Mouse (Mus musculus) heart, embryonic 13.5 days (tissue): Measurements from ENCODE around the gene Vmp1. TPM values are rescaled to one million over a fixed set of nuclear protein-coding genes. Genes with fewer than 3 reads are reported as not detected.
A peak's percentile ranks its signal among the peaks of the same experiment; 100 is the strongest.

Source experiments
- ATAC-seq: fragments of 200-750 bp; cut with Nextera tagmentation; 2 replicates; pipeline ENCODE4 v1.8.0; 2017; ENCODE audit warnings: moderate TSS enrichment; ENCODE audit not compliant: insufficient number of reproducible peaks, low FRiP score, low TSS enrichment; ENCODE audit errors: extremely low read depth
- H3K27ac ChIP-seq: fragments of 300-500 bp; sonication (generic); replicated peaks from 2 replicates; pipeline ENCODE4 v1.5.1; 2015; ENCODE audit warnings: moderate library complexity, mild to moderate bottlenecking, inconsistent platforms
- H3K27me3 ChIP-seq: fragments of 300-500 bp; sonication (generic); replicated peaks from 2 replicates; pipeline ENCODE4 v1.6.1; 2015; ENCODE audit warnings: mild to moderate bottlenecking, inconsistent platforms
- H3K36me3 ChIP-seq: fragments of 300-500 bp; sonication (generic); 2 replicates; pipeline ENCODE4 v1.6.1; 2015; ENCODE audit warnings: mild to moderate bottlenecking, inconsistent platforms
- H3K4me1 ChIP-seq: fragments of 300-500 bp; sonication (generic); 2 replicates; pipeline ENCODE4 v1.6.1; 2015; ENCODE audit warnings: inconsistent platforms
- H3K4me2 ChIP-seq: fragments of 300-500 bp; sonication (generic); 2 replicates; pipeline ENCODE4 v1.6.1; 2015; ENCODE audit warnings: inconsistent platforms, mild to moderate bottlenecking, moderate library complexity
- H3K4me3 ChIP-seq: fragments of 300-500 bp; sonication (generic); 2 replicates; pipeline ENCODE4 v1.5.1; 2015; ENCODE audit warnings: moderate library complexity, mild to moderate bottlenecking, inconsistent platforms
- H3K9ac ChIP-seq: fragments of 300-500 bp; sonication (generic); 2 replicates; pipeline ENCODE4 v1.6.1; 2015; ENCODE audit warnings: inconsistent platforms, mild to moderate bottlenecking, moderate library complexity
- H3K9me3 ChIP-seq: fragments of 300-500 bp; sonication (generic); 2 replicates; pipeline ENCODE4 v1.6.1; 2016; ENCODE audit warnings: inconsistent platforms
- WGBS: fragments of 180-500 bp; shearing (Covaris S2); methylation state at CpG from one replicate; pipeline ENCODE4 v1.1.7; 2015; ENCODE audit warnings: mixed read lengths; 5-methylcytosine and 5-hydroxymethylcytosine counted together
- polyA plus RNA-seq: library from polyadenylated mRNA; unstranded; fragments of >200 nt; fragmentation: Nextera tagmentation; extraction: Ambion mirVana; gene quantifications from 2 replicates; pipeline ENCODE4 v1.2.1, GENCODE M21; 2015

Vmp1 gene
- polyA plus RNA-seq, 1 experiment from 2014 or later: 85.3 TPM

GRCm38 (mm10) chr11:86671041-86671675 is 12.5 kb downstream of the Vmp1 start:
- no peaks in the 10 kb centered on the region for H3K9me3 ChIP-seq
- H3K4me1 ChIP-seq: peaks cover 11% of the 10 kb centered on the region
- peak overlapping the region; percentile 43 for H3K27ac ChIP-seq
- WGBS: 45% methylated on average over 3 of the region's 3 CpGs
- no peak overlapping the region for H3K4me3 ChIP-seq
- ATAC-seq: no peak
- H3K36me3 ChIP-seq: no peaks in the 10 kb centered on the region
- H3K9ac ChIP-seq: no peak overlapping the region
- no peak overlapping the region for H3K4me2 ChIP-seq
- H3K27me3 ChIP-seq: no peaks in the 10 kb centered on the region

DNA sequence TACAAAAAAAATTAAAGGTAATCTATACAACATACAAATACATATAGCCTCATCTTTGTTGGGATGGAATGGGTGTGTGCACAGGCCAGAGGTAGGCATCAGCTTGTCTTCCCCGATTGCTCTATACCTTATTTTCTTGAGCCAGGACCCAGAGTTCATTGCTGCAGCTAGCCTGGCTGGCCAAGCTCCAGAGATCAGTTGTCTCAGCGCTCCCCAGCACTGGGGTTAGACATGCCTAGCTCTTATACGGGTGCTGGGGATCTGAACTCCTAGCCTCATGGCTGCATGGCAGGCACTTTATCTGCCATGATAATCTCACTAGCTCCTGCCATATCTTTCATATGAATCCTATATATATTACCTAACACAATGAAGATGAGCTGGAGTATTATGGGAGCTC is 15.5 kb downstream of the Vmp1 start:
- Histone ChIP-seq H3K9me3 (no peaks in the 10 kb centered on the region), H3K27ac (no peak overlapping the region), H3K4me1 (peaks cover 14% of the 10 kb centered on the region), H3K9ac (no peak overlapping the region), H3K4me2 (no peak overlapping the region), H3K36me3 (peaks cover 23% of the 10 kb centered on the region), H3K4me3 (no peak overlapping the region), H3K27me3 (no peaks in the 10 kb centered on the region)
- ATAC-seq: no peak
- WGBS: 82% methylated on average over 3 of the region's 3 CpGs

GRCm38 (mm10) chr11:86667553-86667952 is 16.1 kb downstream of the Vmp1 start:
- Histone ChIP-seq H3K27me3 (no peaks in the 10 kb centered on the region), H3K4me3 (no peak overlapping the region), H3K27ac (no peak overlapping the region), H3K9ac (no peak overlapping the region), H3K4me2 (no peak overlapping the region), H3K9me3 (no peaks in the 10 kb centered on the region), H3K4me1 (peaks cover 14% of the 10 kb centered on the region), H3K36me3 (peaks cover 28% of the 10 kb centered on the region)
- ATAC-seq: no peak
- 78% methylated on average over 2 of the region's 2 CpGs for WGBS

DNA sequence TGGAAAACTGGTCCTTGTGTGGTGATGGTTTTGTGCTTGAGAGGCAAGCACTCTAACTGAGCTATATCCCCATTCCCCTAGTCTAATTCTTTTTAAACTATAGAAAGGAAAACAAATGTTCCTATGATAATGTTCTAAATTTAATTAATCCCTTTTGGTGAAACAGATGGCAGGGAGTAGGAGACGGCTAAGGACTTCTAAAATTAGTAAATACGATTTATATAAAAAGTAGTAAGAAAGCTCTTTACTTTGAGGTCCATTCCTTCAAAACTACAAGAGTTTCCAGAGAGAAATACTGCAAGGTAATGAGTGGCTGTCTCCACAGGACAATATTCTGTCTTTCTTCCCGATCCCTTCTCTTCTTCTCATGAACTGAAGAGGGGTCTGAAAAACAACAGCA is 19.2 kb downstream of the Vmp1 start:
- WGBS: 83% methylated on average over 3 of the region's 3 CpGs
- no peak for ATAC-seq
- peaks cover 49% of the 10 kb centered on the region for H3K36me3 ChIP-seq

GRCm38 (mm10) chr11:86663977-86664376 is 19.7 kb downstream of the Vmp1 start:
- no peak for ATAC-seq
- Histone ChIP-seq H3K4me3 (no peak overlapping the region), H3K4me1 (0 out of 2 replicates have a peak, but pooled peaks cover 3% of the 10 kb centered on the region), H3K27ac (no peak overlapping the region), H3K9me3 (no peaks in the 10 kb centered on the region), H3K27me3 (no peaks in the 10 kb centered on the region), H3K4me2 (no peak overlapping the region), H3K36me3 (peaks cover 51% of the 10 kb centered on the region), H3K9ac (no peak overlapping the region)

More for the DNA sequence above, 19.2 kb downstream of the Vmp1 start:
- Histone ChIP-seq H3K4me3 (no peak overlapping the region), H3K9me3 (no peaks in the 10 kb centered on the region), H3K27me3 (no peaks in the 10 kb centered on the region), H3K4me2 (no peak overlapping the region), H3K27ac (no peak overlapping the region), H3K9ac (no peak overlapping the region), H3K4me1 (0 out of 2 replicates have a peak, but pooled peaks cover 3% of the 10 kb centered on the region)

DNA sequence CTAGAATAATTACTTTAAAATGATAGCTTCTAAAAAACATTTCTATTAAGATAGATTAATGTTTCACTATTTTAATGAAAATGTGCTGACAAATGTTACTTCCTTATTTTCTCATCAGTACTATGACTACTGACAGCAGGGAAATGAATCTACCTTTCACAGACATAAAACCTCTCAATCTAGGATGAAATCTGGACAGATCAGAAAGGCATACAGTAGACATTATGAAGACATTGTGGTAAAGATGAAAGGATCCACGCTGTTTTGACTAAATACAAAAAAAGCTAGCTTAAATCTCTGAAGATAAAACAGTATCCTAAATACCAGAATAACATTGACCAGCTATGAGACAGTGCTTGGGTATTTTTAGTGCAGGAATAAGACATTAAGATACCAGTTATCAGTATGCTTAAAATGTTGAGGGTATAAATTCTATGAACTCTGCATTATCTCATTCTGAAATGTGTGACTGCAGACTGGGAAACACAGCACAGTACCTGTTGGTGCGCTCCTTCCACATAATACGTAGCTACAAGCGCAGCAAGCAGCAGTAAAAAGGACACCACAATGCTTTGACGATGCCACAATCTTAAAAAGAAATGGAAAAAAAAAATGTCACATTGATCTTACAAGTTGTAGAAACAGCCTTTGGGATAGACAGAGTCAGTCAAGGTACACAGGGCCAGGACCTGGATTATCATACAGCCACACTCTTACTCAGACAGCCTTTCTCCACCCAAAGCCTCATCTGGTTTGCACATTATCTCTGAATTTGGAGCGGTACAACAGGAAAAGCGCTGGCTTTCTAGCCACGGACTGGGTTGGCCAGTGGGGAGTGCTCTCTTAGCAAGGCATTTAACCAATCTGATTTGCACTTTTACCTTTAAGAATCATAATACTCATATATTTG is 20.4 kb downstream of the Vmp1 start:
- Histone ChIP-seq H3K9ac (0 out of 2 replicates have a peak overlapping the region, but pooled peaks have one; percentile 24), H3K36me3 (peaks cover 52% of the 10 kb centered on the region), H3K4me3 (no peak overlapping the region), H3K4me2 (no peak overlapping the region), H3K4me1 (0 out of 2 replicates have a peak, but pooled peaks cover 3% of the 10 kb centered on the region), H3K27me3 (no peaks in the 10 kb centered on the region), H3K9me3 (no peaks in the 10 kb centered on the region), H3K27ac (no peak overlapping the region)
- ATAC-seq: no peak
- WGBS: 75% methylated on average over 8 of the region's 8 CpGs

- no peak overlapping the region for H3K4me3 ChIP-seq
- no peak overlapping the region for H3K4me2 ChIP-seq
- H3K27me3 ChIP-seq: no peaks in the 10 kb centered on the region
- no peaks in the 10 kb centered on the region for H3K9me3 ChIP-seq
- no peak for ATAC-seq
- peaks cover 27% of the 10 kb centered on the region for H3K36me3 ChIP-seq
- no peak overlapping the region for H3K9ac ChIP-seq
- peaks cover 19% of the 10 kb centered on the region for H3K4me1 ChIP-seq
- no peak overlapping the region for H3K27ac ChIP-seq
These were observed 25.8 kb downstream of the Vmp1 start for GRCm38 (mm10) chr11:86657863-86658262.

GRCm38 (mm10) chr11:86656849-86657567 is 26.6 kb downstream of the Vmp1 start:
- Histone ChIP-seq H3K4me1 (peaks cover 26% of the 10 kb centered on the region), H3K4me2 (peak overlapping the region; percentile 24; the same call in 1 of the 2 replicates), H3K27me3 (no peaks in the 10 kb centered on the region), H3K36me3 (peaks cover 19% of the 10 kb centered on the region), H3K9ac (no peak overlapping the region), H3K27ac (peak overlapping the region; percentile 80), H3K9me3 (no peaks in the 10 kb centered on the region), H3K4me3 (no peak overlapping the region)
- ATAC-seq: no peak
- WGBS: 30% methylated on average over 4 of the region's 4 CpGs

- ATAC-seq: no peak
- no peak overlapping the region for H3K4me3 ChIP-seq
- WGBS: 52% methylated on average over 1 of the region's 1 CpGs
These were observed 28.0 kb downstream of the Vmp1 start for GRCm38 (mm10) chr11:86655671-86656070.

GRCm38 (mm10) chr11:86654096-86654495 is 29.5 kb downstream of the Vmp1 start:
- Histone ChIP-seq H3K9ac (no peak overlapping the region; the same call in 1 of the 2 replicates), H3K36me3 (peaks cover 3% of the 10 kb centered on the region; the same call in 1 of the 2 replicates), H3K4me3 (no peak overlapping the region), H3K4me2 (no peak overlapping the region), H3K27me3 (no peaks in the 10 kb centered on the region), H3K9me3 (no peaks in the 10 kb centered on the region), H3K27ac (peak overlapping the region; percentile 29), H3K4me1 (peaks cover 36% of the 10 kb centered on the region)
- 81% methylated on average over 4 of the region's 4 CpGs for WGBS
- ATAC-seq: no peak

More at GRCm38 (mm10) chr11:86655671-86656070, 28.0 kb downstream of the Vmp1 start:
- H3K4me2 ChIP-seq: no peak overlapping the region
- H3K27ac ChIP-seq: no peak overlapping the region
- no peaks in the 10 kb centered on the region for H3K27me3 ChIP-seq
- peaks cover 33% of the 10 kb centered on the region for H3K4me1 ChIP-seq
- no peak overlapping the region for H3K9ac ChIP-seq
- peaks cover 7% of the 10 kb centered on the region for H3K36me3 ChIP-seq
- no peaks in the 10 kb centered on the region for H3K9me3 ChIP-seq

- WGBS: 21% methylated on average over 3 of the region's 3 CpGs
- Histone ChIP-seq H3K4me3 (no peak overlapping the region), H3K27ac (peak overlapping the region; percentile 29)
These were observed 30.2 kb downstream of the Vmp1 start for GRCm38 (mm10) chr11:86653446-86653845.

More at GRCm38 (mm10) chr11:86653446-86653845, 30.2 kb downstream of the Vmp1 start:
- no peaks in the 10 kb centered on the region for H3K9me3 ChIP-seq
- no peaks in the 10 kb centered on the region for H3K27me3 ChIP-seq
- no peak for ATAC-seq
- no peaks in the 10 kb centered on the region for H3K36me3 ChIP-seq
- H3K4me2 ChIP-seq: no peak overlapping the region
- H3K4me1 ChIP-seq: peaks cover 40% of the 10 kb centered on the region
- no peak overlapping the region; the same call in 1 of the 2 replicates for H3K9ac ChIP-seq
